Mouse (Mus musculus) 3T3-L1 (cell line): Measurements from ENCODE around the gene Nol8.

ENCODE experiments used
- DNase-seq: peaks from one replicate; pipeline ENCODE4 v3.0.0-alpha.2; 2015; ENCODE audit warnings: low read depth, low spot score

Nol8 gene

GRCm38 (mm10) chr13:49684266-49684665 is 31.4 kb downstream of the Nol8 start:
- DNase-seq = no peak

DNA sequence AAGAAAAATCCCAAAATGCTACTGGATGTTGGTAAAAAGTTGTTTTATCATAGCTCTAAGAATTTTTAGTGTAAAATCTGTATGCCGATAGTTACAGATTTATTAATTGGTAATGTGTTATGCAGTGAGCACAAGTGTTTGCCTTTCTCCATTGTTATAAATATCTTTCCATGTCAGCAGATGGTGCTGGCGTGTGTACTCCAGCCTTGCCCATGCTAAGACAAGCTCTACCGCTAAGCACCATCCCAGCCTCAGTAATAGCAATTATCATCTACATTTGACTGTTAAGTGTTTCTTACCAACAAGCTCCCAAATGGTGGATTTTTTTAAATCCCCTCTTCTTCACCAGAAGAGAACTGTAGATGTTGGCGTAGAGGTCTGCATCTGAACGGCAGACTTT is 38.2 kb downstream of the Nol8 start:
- DNase-seq = no peak

- DNase-seq = peak; percentile 52
Observed at GRCm38 (mm10) chr13:49703216-49703779, 50.4 kb downstream of the Nol8 start.

DNA sequence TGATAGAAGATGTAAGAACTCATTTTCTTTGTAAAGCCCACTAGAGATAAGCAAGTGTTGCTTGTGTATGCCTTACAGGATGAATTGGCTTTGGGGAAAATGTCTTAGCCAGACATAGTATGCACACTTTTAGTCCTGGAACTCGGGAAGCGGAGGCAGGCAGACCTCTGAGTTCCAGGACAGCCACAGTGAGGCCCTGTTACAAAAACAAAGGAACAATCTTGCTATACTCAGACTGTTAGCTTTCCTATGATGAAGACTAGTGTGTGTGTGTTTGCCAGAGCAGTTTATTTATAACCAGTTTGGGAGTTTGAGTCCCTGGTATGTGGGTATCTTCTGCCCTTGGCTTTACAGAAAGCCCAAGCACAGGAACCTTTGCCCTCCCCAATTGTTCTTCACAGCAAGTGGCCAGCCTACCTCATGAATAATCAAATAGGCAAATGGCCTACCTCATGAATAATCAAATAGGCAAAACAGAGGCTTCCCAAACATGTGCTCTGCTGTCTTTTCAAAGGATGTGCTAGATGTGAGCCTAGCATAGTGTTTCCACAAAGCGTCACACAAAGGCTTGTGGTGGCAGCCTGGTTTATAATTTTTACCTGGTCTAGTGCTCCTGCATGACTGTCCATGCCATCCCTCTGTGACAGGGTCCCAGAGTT is 53.3 kb downstream of the Nol8 start:
- DNase-seq = no peak

DNA sequence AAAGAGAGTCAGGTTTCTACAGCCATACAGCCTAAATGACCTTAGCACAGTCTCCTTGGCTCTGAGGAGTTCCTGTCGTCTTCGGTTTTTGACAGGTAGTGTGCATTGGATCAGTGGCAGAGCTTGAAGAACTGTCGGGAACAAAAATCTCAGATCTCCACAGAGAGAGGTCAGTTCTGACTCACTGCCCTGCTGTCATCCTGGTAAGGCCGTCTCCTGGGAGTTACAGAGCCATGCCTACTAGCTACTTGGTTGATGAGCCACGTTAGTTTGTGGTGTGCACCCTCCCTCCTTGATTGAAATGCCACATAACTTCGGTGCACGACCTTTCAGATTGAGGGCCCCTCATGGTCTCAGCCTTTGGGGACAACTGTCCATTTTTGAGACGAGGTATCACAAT is 55.4 kb downstream of the Nol8 start:
- DNase-seq = peak; percentile 65

GRCm38 (mm10) chr13:49712047-49712721 is 59.3 kb downstream of the Nol8 start:
- no peak for DNase-seq

DNA sequence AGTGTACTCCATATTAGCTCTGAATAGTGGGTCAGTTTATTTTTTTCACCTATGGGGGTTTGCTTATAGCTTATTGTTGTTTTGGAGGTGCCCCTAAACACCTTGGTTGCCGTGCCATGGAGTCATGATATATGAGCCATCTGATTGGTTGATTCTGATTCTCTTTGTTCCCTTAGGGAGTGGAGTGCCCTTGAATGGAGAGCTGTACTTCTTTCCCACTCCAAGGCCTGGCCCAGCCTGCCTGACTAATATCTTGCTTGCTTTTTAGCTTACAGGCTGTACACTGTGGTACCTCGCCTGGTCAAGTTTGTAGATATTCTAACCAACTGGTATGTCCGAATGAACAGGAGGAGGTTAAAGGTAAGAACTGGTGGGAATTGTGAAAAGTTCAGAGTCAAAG is 66.4 kb downstream of the Nol8 start:
- DNase-seq = no peak
